Mouse (Mus musculus) CH12.LX (cell line): ENCODE results near the gene A530084C06Rik. TPM values are rescaled to one million over a fixed set of nuclear protein-coding genes. Genes with fewer than 3 reads are reported as not detected.

Experiments
- DNase-seq: peaks from one replicate; pipeline ENCODE4 v3.0.0-alpha.2; 2013; ENCODE audit errors: extremely low read depth
- H3K27ac ChIP-seq: 2 replicates; pipeline ENCODE4 v1.5.1; 2012; ENCODE audit warnings: low read depth, mild to moderate bottlenecking, control low read depth, moderate library complexity; ENCODE audit not compliant: insufficient read depth
- H3K27me3 ChIP-seq: replicated peaks from 2 replicates; pipeline ENCODE3; 2012; ENCODE audit warnings: inconsistent platforms
- H3K36me3 ChIP-seq, 2 experiments: replicated peaks in 1 of 2; 2 replicates each; pipeline versions ENCODE3 to v1.6.1; 2012; ENCODE audit warnings: inconsistent platforms in 1 of 2, low read length in 1 of 2, mild to moderate bottlenecking in 1 of 2, mixed read lengths in 1 of 2, moderate library complexity in 1 of 2; ENCODE audit not compliant: control insufficient read depth in 1 of 2, insufficient read depth in 1 of 2
- H3K4me1 ChIP-seq, 2 experiments: 2 replicates each; pipeline ENCODE4 v1.6.1; 2012; ENCODE audit warnings: inconsistent platforms in 1 of 2, moderate library complexity in 1 of 2; ENCODE audit not compliant: insufficient read depth in 2 of 2, control insufficient read depth in 1 of 2
- H3K4me2 ChIP-seq: 2 replicates; pipeline ENCODE4 v1.6.1; 2012; ENCODE audit warnings: low read depth, mild to moderate bottlenecking, control low read depth; ENCODE audit not compliant: poor library complexity, insufficient read depth, severe bottlenecking
- H3K4me3 ChIP-seq, 3 experiments: fragments of 150-350 bp in 1 of 3; sonication (generic) in 1 of 3; replicated peaks in 1 of 3; 2 replicates each; pipeline versions ENCODE3 to v1.5.1; 2011 to 2012; ENCODE audit warnings: low read depth in 2 of 3, low read length in 2 of 3, mild to moderate bottlenecking in 2 of 3, moderate library complexity in 2 of 3, control low read depth in 1 of 3, improper control_type of control experiment in 1 of 3, inconsistent platforms in 1 of 3, mixed read lengths in 1 of 3; ENCODE audit not compliant: poor library complexity in 1 of 3
- H3K79me2 ChIP-seq: replicated peaks from 2 replicates; pipeline ENCODE4 v1.6.1; 2012; ENCODE audit warnings: mild to moderate bottlenecking, moderate library complexity; ENCODE audit not compliant: control insufficient read depth, poor library complexity, insufficient read depth, severe bottlenecking; ENCODE audit errors: extremely low read depth
- H3K9ac ChIP-seq: 2 replicates; pipeline ENCODE4 v1.6.1; 2012; ENCODE audit warnings: low read depth, mild to moderate bottlenecking, control low read depth, moderate library complexity; ENCODE audit not compliant: insufficient read depth
- H3K9me3 ChIP-seq: replicated peaks from 2 replicates; pipeline ENCODE3; 2012; ENCODE audit warnings: low read length, inconsistent platforms, mixed read lengths
- CHD2 ChIP-seq: IDR thresholded peaks from 2 replicates; pipeline ENCODE4 v1.6.1; 2011; ENCODE audit warnings: low read length, improper control_type of control experiment
- CTCF ChIP-seq, 2 experiments: IDR thresholded peaks in 1 of 2; conservative IDR thresholded peaks in 1 of 2; 2 replicates each; pipeline ENCODE4 v1.5.1; 2011 to 2012; ENCODE audit warnings: low read depth in 2 of 2, low read length in 2 of 2, improper control_type of control experiment in 1 of 2, inconsistent platforms in 1 of 2, mild to moderate bottlenecking in 1 of 2, moderate library complexity in 1 of 2
- E2F4 ChIP-seq: IDR thresholded peaks from 2 replicates; pipeline ENCODE4 v1.6.1; 2011; ENCODE audit warnings: low read depth, low read length, improper control_type of control experiment; ENCODE audit not compliant: insufficient replicate concordance
- JUND ChIP-seq: conservative IDR thresholded peaks from 2 replicates; pipeline ENCODE4 v1.6.1; 2011; ENCODE audit warnings: low read depth, low read length, improper control_type of control experiment
- MAX ChIP-seq: IDR thresholded peaks from 2 replicates; pipeline ENCODE4 v1.6.1; 2011; ENCODE audit warnings: low read length, improper control_type of control experiment
- MYC ChIP-seq: IDR thresholded peaks from 2 replicates; pipeline ENCODE4 v1.6.1; 2011; ENCODE audit warnings: low read depth, mild to moderate bottlenecking, improper control_type of control experiment, low read length
- RAD21 ChIP-seq: IDR thresholded peaks from 2 replicates; pipeline ENCODE4 v1.6.1; 2011; ENCODE audit warnings: low read depth, mild to moderate bottlenecking, low read length, improper control_type of control experiment, moderate library complexity
- RCOR1 ChIP-seq: conservative IDR thresholded peaks from 2 replicates; pipeline ENCODE4 v1.6.1; 2012; ENCODE audit warnings: low read depth, mild to moderate bottlenecking, inconsistent platforms, low read length, improper control_type of control experiment
- SMC3 ChIP-seq: IDR thresholded peaks from 2 replicates; pipeline ENCODE4 v1.6.1; 2011; ENCODE audit warnings: low read depth, low read length, improper control_type of control experiment
- UBTF ChIP-seq: IDR thresholded peaks from 2 replicates; pipeline ENCODE4 v1.6.1; 2012; ENCODE audit warnings: low read depth, mild to moderate bottlenecking, inconsistent platforms, low read length, improper control_type of control experiment, moderate library complexity
- ZNF384 ChIP-seq: IDR thresholded peaks from 2 replicates; pipeline ENCODE4 v1.6.1; 2012; ENCODE audit warnings: low read depth, low read length, improper control_type of control experiment, inconsistent platforms
- dilution Hi-C: fragments of 300-500 bp; cut with MboI; formaldehyde crosslinking; loops from 2 replicates; pipeline ENCODE4 v1.14.3; 2020; ENCODE audit warnings: low sequenced_read_pairs; ENCODE audit not compliant: extremely low pct_unique_long_range_greater_than_20kb, extremely low pct_ligation_motif_present
- in situ Hi-C: fragments of 300-500 bp; cut with MboI; formaldehyde crosslinking; loops from 3 replicates; pipeline ENCODE4 v1.14.3; 2019; ENCODE audit warnings: low sequenced_read_pairs, low pct_ligation_motif_present, low pct_unique_long_range_greater_than_20kb, mixed read lengths
- polyA plus RNA-seq: library from polyadenylated mRNA; unstranded; fragments of >175 nt; gene quantifications from 2 replicates; pipeline ENCODE4 v1.2.1, GENCODE M21; 2012; ENCODE audit warnings: low read depth; ENCODE audit not compliant: insufficient read length
- total RNA-seq, 2 experiments: library from RNA; depleted of rRNA; stranded (reverse); fragments of 300-350 nt in 1 of 2; fragments of >200 nt in 1 of 2; gene quantifications; 2 replicates each; pipeline ENCODE4 v1.2.3; 2012 to 2014

The A530084C06Rik gene
- total and polyA plus RNA-seq, 3 experiments, result not detected

GRCm38 (mm10) chr13:31578389-31578788, 19.3 kb upstream of the A530084C06Rik start:
- Histone ChIP-seq H3K79me2 (no peaks in the 10 kb centered on the region), H3K4me1 (no peaks in the 10 kb centered on the region), H3K36me3 (no peaks in the 10 kb centered on the region), H3K4me2 (no peak overlapping the region), H3K9ac (no peak overlapping the region), H3K9me3 (no peaks in the 10 kb centered on the region), H3K27ac (no peak overlapping the region), H3K27me3 (no peaks in the 10 kb centered on the region), H3K4me3 (no peak overlapping the region)
- DNase-seq, result no peak
- TF ChIP-seq JUND, result no peak
- TF ChIP-seq MAX, result no peak
- TF ChIP-seq CTCF (conservative IDR thresholded peaks at IDR 0.05 in 1 of 2, IDR thresholded peaks at IDR 0.05 in 1 of 2; ENCODE audit: low read depth in 2 of 2, low read length in 2 of 2), result no peak
- no peak for TF ChIP-seq UBTF
- in situ Hi-C loops, result no loop called here
- dilution Hi-C loops, result no loop called here

GRCm38 (mm10) chr13:31577576-31577975, 18.4 kb upstream of the A530084C06Rik start:
- Histone ChIP-seq H3K4me3 (no peak overlapping the region), H3K4me2 (no peak overlapping the region), H3K9ac (no peak overlapping the region), H3K79me2 (no peaks in the 10 kb centered on the region), H3K4me1 (no peaks in the 10 kb centered on the region), H3K27ac (no peak overlapping the region), H3K27me3 (no peaks in the 10 kb centered on the region), H3K36me3 (no peaks in the 10 kb centered on the region), H3K9me3 (no peaks in the 10 kb centered on the region)
- TF ChIP-seq ZNF384 (no peak), MYC (no peak), SMC3 (no peak), CHD2 (no peak), RCOR1 (no peak), E2F4 (no peak), RAD21 (no peak)
- in situ Hi-C loops, result no loop called here
- DNase-seq, result no peak
- dilution Hi-C loops, result no loop called here

DNA sequence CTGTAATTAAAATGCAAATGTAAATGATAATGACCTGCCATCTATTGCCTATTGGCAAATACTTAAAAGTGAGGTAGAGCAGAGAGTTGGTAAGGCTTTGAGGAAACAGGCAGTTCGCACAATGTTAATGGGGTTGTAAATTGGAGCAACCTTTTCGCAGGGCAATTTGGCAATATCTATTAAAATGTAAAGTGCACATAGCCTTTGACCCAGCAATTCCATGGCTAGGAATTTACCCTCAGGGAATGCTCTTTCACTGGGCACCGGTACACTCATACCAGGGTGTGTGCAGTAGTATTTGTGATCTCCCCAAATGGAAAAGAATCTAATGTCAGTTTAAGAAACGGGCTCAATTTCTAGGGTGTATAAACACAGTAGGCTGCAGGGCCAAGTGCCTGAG, 17.6 kb upstream of the A530084C06Rik start:
- H3K4me1 ChIP-seq, result no peaks in the 10 kb centered on the region
- H3K9ac ChIP-seq, result no peak overlapping the region
- DNase-seq, result no peak
- no peaks in the 10 kb centered on the region for H3K79me2 ChIP-seq
- H3K27ac ChIP-seq, result no peak overlapping the region
- H3K4me3 ChIP-seq, result no peak overlapping the region
- in situ Hi-C loops, result no loop called here
- no peaks in the 10 kb centered on the region for H3K36me3 ChIP-seq
- H3K27me3 ChIP-seq, result no peaks in the 10 kb centered on the region
- H3K9me3 ChIP-seq, result no peaks in the 10 kb centered on the region
- no peak overlapping the region for H3K4me2 ChIP-seq
- dilution Hi-C loops, result no loop called here
- no peak for TF ChIP-seq RCOR1
- no peak for TF ChIP-seq JUND
- TF ChIP-seq, all 38 proteins: peak for 0
